Mouse (Mus musculus): ENCODE measurements at regions not wholly inside any gene's neighbourhood (a gene's known extent, or its start where the extent isn't known, plus 50 kb on each side); places are given as distances from the start of the nearest gene placed in this dataset.

DNA sequence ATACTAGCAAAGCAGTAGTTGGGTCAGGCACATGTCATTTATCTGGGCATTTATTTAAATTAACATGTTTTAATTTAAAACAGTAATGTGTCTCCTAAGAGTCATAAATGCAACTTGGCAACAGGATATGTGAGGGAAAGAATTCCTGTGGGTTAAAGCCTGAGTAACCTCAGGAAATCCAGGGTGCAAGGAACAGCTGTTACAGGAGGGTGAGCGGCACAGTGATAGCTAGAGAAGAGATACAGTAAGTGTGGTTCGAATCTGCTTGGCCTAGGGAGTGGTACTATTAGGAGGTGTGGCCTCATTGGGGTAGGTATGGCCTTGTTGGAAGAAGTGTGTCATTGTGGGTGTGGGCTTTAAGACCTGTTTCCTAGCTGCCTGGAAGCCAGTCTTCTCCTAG is 66.3 kb upstream of the Slc30a5 start:
- TF ChIP-seq GATA1 (IDR thresholded peaks at IDR 0.05; ENCODE audit: low read length) (no peak), TAL1 (IDR thresholded peaks at IDR 0.05; ENCODE audit: low read length) (no peak)
